Mouse (Mus musculus): ENCODE measurements around the gene Prickle3.

Gene Prickle3

DNA sequence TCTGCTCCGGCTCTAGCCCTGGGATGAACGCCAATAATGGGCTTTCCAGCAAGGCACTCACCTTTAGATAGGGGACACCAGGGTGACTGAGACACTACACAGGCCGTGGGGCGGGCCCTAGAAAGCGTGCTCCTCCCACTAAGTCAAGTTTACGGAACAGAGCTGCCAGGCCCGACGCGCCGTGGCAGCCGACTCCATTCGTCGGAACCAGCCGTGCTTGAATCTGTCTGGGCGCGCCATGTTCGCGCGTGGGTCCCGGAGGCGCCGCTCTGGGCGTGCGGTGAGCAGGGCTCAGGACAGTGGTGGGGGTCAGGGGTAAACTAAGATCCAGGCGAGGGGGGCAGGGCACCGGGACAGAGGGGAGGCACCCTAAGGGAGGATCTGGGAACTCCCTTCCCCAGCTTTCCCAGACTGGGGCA, at the start of gene Prickle3:
TSS of gene Prickle3 (plus strand) at position 40 of the 419 bp plus-strand sequence.
- DNase-seq (ENCODE audit: low spot score in 2 of 2) = no peak

DNA sequence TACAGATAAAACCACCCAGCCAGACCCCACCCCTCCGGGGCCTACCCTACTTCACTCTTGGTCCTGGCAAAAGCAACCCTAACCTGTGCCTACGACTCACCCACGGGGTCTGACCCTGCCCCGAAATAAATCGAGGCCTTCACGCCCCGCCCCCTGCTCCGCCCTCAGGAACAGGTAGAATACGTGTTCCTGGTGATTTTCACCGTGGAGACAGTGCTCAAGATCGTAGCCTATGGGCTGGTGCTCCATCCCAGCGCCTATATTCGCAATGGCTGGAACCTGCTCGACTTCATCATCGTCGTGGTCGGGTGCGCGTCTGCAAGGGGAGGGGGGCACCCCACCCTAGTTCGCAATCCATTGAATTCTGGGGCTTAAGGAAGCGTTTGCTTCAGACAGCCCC, 47.0 kb upstream of the Prickle3 start:
- DNase-seq (ENCODE audit: low spot score in 2 of 2) = peak in 1 of 2 experiments; percentile 6

DNA sequence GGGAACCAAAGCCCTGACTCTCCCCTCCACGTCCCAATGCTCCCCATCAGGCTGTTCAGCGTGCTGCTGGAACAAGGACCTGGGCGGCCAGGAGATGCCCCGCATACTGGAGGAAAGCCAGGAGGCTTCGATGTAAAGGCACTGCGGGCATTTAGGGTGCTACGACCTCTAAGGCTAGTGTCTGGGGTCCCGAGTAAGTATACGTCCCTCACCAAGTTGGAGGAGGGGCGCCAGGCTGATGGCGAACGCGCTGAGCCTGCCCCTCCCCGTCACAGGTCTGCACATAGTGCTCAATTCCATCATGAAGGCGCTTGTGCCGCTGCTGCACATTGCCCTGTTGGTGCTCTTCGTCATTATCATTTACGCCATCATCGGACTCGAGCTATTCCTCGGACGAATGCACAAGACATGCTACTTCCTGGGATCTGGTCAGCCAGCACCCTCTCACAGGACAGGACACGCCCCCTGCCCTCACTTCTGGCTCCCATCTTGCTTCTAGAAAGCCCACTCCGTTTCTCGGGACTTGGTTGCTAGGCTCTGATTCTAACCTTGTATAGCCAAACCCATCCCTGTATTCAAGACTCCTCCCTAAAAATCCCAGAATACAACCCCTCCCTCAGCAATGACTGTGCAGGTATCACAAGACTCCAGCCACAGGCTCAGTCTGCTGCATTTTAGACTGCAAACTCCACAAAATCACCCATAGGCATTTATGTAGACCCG, 46.4 kb upstream of the Prickle3 start:
- DNase-seq (ENCODE audit: low spot score in 2 of 2) = peak; percentile 23 to 26

DNA sequence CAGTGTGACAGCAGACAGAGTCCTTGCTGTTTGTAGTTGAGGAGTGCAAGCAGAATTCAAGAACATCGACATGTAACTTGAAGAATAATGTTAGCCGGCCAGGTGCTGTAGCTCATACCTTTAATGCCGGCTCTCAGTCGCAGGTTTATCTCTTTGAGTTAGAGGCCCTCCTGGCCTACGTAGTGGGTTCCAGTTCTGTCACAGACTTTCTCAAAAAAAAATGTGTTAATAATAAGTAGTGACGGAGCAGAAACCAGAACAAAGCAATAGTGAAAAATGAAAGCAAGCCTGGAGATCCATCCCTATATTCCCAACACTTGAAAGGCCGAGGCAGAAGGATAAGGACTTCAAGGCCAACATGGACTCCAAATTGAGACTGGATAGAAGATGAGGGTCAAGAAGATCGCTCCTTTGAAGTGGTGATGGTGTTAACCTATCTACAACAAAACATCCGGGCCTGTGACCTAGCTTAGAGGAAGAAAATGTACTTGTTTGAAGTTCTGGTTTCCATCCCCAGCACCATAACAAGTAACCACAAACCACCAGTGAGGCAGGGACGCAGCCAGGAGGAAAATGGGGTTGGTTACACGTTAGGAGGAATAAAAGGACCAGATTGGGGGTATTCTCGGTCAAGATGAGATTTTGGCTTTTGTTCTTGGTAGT, 39.0 kb upstream of the Prickle3 start:
- DNase-seq (ENCODE audit: low spot score in 2 of 2) = no peak

DNA sequence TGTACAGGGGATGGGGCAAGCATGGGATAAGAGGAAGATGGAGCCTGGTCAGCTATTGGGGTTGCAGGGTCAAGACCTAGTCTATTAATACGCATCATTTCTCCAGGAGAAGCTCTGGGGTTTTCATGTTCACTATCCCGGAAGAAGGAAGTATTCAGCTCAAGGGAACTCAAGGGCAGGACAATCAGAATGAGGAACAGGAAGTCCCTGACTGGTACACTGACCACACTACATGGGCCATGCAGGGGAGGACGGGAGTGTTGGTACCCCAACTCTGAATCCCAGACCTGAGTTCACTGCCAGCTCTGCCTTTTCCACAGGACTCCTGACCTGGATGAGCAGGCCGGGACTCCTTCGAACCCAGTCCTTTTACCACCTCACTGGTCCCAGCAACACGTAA, 24.5 kb upstream of the Prickle3 start:
- no peak for DNase-seq (ENCODE audit: low spot score in 2 of 2)

DNA sequence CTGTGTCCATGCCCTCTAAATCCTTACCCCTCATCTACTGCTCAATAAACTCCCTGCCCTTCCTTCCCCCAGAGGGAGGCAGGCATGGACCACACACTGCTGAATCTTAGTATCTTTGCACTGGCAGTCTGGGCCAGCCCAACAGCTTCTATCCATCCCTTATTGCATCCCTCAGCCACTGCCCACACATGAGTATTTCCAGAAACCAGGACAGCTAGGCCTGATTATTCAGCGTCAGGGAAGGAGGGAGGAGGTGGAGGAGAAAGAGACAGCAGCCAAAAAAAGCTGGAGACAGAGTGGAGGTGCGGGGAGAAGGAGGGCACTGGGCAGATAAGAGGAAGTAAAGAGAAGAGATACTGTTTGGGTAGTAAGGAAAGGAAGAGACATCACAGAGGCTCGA, 22.0 kb upstream of the Prickle3 start:
- DNase-seq (ENCODE audit: low spot score in 2 of 2) = peak in 1 of 2 experiments; percentile 64

DNA sequence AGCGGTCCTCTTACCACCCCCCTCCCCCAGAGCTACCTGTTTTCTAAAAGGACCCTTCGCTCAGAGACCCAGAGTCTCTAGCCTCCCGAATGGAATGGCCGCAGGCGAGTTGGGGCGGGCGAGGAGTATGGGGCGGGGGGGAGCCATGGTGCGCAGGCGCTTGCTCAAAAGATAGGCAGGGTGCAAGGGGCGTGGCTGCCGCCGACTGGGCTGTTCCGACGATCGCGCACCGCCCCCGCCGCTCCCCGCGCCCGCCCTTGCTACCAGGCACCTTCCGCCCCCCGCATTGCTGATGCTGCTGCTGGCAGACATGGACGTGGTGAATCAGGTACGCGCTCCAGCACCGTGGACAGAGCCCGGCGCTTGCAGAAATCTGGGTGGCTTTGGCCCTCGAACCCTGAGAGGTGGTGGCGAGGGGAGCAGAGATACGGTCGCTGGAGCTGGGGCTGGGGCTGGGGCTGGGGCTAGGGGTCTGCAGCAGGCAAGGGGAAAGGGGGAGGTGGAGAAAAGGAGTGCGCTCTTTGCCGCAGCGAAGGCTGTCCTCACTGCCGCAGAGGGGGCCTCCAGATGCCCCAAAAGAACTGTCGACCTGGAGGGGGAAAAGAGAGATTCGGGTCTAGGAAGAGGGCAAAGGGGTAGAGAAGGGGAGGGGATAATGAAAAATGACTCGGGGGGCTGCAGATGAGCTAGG, 18.5 kb upstream of the Prickle3 start, which contains the start of gene Syp:
TSS of gene Syp (plus strand) at position 71 of the 691 bp plus-strand sequence.
- peak; percentile 82 to 85 for DNase-seq (ENCODE audit: low spot score in 2 of 2)

DNA sequence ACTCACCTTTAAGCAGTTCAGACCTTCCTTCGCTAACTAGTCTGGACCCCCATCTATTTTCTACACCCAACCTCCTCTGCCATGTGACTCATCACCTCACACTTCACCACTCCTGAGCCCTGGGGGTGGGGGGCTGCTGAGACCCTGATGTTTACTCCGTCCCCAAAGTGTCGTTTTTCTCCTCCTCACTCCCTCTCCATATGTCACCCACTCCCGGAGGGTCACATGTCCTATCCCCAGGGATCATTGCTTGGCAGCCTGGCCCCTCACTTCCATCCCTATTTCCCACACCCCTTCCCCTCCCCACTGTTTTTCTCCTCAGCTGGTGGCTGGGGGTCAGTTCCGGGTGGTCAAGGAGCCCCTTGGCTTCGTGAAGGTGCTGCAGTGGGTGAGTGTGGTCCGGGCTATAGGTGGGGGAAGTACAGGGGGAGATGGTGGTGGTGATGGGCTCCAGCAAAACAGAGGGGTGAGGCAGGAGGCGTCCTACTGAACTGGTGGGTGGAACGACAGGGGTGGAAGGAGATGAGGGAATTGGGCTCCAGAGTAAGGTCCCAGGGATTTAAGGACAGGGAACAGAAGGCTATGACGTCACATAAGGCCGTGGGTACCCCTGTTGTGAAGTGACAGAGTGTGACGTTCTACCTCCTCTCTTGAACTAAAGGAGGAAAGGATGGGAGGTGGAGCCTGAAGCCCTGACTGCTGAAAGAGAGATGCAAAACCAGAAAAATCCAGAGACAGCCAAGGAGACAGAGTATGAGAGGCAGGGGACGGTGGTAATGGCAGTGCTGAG, 17.3 kb upstream of the Prickle3 start:
- no peak for DNase-seq (ENCODE audit: low spot score in 2 of 2)

DNA sequence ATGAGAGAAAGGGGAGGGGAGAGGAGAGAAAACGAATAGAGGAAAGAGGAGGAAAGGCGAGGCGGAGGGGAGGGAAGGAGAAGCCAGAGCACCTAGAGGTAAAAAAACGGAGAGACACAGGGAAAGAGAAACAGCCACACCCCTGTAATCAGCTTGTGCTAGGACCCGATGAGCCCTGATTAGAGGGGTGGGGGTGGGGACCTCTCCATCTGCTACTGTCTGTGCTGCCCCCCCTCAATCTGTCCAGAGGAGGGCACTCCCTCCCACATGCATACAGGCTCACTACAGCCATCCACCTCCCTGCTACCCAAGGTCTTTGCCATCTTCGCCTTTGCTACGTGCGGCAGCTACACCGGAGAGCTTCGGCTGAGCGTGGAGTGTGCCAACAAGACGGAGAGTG, 16.3 kb upstream of the Prickle3 start:
- no peak for DNase-seq (ENCODE audit: low spot score in 2 of 2)

DNA sequence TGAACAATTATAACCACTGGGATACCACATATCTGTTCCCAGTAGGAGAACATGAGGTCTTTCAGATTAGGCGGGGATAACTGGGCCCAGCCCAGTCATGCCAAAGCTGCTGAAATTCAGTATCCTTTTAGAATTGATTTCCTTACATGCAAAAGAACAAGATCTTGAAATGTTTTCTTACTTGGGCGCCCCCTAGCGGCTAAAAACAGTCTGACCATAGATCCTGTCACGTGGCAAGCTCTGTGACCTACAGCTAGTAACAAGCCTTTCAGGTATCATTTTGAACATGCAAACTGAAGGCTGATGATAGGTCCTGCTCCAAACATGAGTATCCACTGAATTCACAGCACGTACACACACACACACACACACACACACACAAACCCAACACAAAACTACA, 11.7 kb upstream of the Prickle3 start:
- peak; percentile 87 to 88 for DNase-seq (ENCODE audit: low spot score in 2 of 2)

DNA sequence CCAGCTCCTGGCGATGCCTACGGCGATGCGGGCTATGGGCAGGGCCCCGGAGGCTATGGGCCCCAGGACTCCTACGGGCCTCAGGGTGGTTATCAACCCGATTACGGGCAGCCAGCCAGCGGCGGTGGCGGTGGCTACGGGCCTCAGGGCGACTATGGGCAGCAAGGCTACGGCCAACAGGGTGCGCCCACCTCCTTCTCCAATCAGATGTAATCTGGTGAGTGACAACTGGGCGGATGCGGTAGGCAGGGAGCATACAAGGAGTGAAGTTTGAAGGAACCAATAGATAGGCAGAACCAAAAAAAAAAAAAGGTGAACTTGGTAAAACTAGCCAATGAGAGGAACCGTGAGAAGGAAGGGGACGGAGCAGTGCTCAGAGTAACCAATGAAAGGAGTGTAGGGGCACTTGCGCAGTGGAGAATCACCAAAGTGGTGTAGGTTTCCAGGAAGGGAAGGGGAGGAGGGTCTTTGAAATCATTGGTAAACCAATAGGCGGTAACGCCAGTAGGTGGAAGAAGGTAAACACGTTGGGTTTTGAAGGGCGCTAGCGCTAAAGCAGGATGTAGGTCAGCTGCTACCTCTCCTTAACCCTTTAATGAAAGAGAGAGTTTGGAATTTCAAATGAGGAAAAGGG, 8.3 kb upstream of the Prickle3 start:
- DNase-seq (ENCODE audit: low spot score in 2 of 2) = peak; percentile 48 to 68

DNA sequence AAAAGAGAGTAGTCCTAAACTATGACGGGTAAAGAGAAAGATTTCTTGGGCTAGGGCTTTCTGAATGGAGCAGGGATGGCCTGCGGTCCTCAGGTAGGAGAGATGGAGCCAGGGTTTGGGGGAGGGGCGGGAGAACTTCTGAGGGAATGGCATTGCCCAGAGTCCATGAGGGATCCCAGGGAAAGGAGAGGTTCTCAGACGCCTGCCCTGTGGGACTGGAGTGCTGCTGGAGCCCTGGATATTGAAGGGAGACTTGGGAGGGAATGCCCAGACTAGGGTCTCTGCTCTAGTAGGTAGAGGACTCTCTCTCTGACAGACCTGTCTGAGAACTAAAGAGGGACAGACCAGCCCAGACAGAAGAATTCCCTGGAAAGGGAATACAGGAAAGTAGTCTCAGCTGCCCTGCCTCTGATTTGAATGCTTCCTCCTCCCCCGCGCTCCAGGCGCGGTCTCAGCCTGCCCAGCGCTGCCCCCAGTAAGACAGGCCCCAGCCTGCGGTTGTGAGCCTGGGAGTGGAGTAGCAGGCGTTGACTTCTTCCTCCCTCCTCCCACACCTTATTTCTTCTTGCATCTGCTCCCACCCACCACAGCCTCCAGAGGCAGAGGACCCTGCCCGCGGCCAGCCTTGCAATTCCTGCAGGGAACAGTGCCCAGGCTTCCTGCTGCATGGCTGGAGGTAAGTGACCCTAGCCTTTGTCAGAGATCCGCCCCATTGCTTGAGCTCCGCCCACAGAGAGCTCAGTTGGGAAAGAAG, 1.1 kb downstream of the Prickle3 start:
- no peak for DNase-seq (ENCODE audit: low spot score in 2 of 2)

DNA sequence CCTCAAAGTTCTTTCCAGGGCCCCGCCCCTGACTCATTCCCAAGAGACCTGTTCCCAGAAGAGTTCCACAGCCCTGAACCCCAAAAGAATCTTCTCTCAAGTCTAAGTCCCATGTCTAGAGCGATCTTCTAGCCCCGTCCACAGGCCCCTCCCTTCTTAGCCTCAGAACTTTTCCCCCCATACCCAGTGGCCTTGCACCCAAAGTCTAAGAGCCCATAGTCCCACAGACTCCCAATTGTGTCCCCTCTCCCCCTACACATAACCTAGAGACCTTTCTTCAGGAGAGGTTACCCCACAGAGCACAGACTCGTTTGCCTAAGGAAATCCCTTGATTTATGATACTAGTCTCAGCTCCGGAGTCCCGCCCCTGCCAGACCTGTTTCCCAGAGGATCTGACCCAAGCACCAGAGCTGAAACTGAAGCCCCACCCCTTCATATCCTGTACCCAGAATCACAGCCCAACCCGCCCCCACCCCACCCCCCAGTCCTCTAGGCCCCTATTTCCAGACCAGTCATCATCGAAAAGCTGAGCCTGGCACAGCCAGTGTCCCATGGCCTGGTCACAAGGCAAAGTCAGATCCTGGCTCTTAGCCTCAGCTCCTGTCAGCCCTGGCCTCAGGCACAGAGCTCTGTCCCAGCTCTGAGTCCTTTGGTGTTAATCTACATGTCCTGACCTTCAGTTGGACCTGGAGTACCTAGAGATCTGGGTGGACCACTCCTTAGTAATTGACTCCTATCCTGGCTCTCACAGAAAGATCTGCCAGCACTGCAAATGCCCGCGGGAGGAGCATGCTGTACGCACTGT, 1.9 kb downstream of the Prickle3 start:
- DNase-seq (ENCODE audit: low spot score in 2 of 2) = no peak

DNA sequence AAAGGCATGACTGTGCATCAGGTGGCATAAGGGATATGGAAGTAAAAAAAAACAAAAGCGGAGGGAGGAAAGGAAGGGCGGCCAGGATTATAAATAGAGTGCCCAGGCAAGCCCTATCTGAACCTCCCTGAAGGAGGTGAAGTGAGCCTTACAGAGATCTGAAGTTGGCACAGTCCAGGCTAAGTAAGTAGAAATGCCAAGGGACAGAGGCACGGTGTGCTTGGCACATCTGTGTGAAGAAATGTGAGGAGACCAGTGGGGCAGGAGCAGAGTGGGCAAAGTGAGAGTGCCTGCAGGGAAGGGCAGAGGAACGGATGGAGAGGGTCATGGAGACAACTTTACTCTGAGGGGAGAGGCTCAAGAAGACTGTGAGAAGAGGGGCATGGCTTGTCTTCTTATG, 4.0 kb downstream of the Prickle3 start:
- no peak for DNase-seq (ENCODE audit: low spot score in 2 of 2)

DNA sequence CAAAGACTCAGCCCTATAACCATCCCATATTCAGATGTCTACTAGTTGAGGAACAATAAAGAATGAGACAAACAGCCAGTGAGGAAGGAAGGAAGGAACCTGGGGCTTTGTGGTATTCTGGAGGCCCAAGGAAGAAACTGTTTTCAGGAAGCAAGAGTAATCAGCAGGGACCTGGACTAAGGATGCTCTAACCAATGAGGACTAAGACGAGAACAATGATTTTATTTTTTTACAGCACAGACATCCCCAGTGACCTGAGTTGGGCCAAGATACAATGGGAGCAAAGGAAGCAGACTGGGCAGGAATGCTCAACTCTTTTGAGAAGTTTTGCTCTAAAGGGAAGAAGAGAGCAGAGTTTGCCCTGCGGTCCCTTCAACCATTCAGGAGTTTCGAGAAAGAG, 5.9 kb downstream of the Prickle3 start:
- DNase-seq (ENCODE audit: low spot score in 2 of 2) = no peak

DNA sequence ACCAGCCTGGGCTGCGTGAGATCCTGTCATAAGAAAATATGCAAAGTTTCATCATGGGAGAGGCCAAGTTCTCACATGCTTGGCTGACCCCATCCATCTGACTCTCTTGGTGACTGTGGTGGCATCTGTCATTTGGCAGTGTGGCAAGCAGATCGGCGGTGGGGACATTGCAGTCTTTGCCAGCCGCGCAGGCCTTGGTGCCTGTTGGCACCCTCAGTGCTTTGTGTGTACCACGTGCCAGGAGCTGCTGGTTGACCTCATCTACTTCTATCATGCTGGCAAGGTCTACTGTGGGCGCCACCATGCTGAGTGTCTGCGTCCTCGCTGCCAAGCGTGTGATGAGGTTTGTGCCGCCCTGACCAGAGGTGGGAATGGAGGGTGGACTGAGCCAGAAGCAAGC, 7.7 kb downstream of the Prickle3 start:
- no peak for DNase-seq (ENCODE audit: low spot score in 2 of 2)

DNA sequence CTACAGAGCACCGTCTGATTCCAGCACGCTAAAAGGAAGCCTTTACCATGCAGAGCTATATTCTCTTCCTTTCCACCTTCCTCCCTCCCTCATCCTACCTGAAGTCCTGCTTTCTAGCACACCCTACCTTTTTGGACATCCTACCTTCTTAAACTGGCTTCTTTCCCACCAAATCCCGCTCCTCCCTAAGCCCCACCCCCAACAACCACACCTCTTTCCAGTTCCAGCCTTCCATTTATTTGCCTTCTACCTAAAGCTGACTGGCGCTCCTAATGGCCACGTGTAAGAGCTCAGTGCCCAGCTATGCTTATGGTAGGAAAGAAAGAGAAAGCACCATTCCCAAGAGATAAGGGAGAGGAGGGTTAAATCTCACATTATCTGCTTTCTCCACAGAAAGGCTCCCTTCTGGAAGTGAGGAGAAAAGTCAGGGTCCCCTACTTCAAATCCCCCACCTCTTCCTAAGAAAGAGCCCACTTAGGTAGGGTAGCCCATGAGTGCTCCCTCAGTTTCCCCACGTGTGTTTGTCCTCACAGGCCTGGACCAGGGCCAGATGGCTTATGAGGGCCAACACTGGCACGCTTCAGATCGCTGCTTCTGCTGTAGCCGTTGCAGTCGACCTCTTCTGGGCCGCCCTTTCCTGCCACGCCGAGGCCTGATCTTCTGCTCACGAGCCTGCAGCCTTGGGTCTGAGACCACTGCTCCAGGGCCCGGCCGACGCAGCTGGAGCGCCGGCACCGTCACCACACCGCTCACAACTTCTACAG, 8.9 kb downstream of the Prickle3 start:
- DNase-seq (ENCODE audit: low spot score in 2 of 2) = no peak

DNA sequence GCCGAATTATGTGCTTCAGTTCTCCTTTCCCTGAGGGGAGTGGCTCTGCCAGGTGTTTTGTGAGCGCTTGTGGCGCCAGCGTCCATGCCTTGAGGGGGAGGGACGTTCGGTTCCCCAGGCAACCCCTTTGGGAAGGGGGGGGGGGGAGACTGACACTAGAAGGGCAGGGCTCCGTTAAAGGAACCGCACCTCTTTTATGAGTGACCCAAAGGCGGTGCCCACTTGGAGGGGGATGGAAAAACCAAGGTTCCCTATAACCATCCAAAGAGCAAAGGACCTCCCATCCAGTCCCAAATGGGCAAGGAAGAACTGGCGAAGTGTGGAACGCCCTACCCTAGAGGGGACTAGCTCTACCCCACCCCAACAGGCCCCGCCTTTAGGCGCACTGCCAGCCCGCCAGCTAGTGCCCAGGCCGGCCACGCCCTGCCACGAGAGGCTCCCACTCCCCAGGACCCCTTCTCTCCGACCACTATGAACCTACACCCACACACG, 13.4 kb downstream of the Prickle3 start:
- peak in 1 of 2 experiments; percentile 23 for DNase-seq (ENCODE audit: low spot score in 2 of 2)
